Mouse (Mus musculus) layer of hippocampus, adult 11-12 months (tissue): Measurements from ENCODE around the gene Pla1a.

Source experiments
- DNase-seq: peaks from one replicate; pipeline ENCODE4 v3.0.0; 2022; ENCODE audit warnings: low spot score

The Pla1a gene

GRCm38 (mm10) chr16:38434295-38434795 is 1.4 kb upstream of the Pla1a start:
- no peak for DNase-seq

- DNase-seq, result no peak
These were observed 569 bp upstream of the Pla1a start for GRCm38 (mm10) chr16:38433514-38433913.

GRCm38 (mm10) chr16:38431446-38432185 is 1.3 kb downstream of the Pla1a start:
- no peak for DNase-seq

- DNase-seq, result no peak
These were observed 7.1 kb downstream of the Pla1a start for GRCm38 (mm10) chr16:38425799-38426198.

- no peak for DNase-seq
These were observed 7.6 kb downstream of the Pla1a start for GRCm38 (mm10) chr16:38425374-38425773.

- DNase-seq, result no peak
These were observed 18.0 kb downstream of the Pla1a start for GRCm38 (mm10) chr16:38414953-38415352.

GRCm38 (mm10) chr16:38408416-38408815 is 24.5 kb downstream of the Pla1a start:
- no peak for DNase-seq

- no peak for DNase-seq
These were observed 25.4 kb downstream of the Pla1a start for GRCm38 (mm10) chr16:38407584-38407983.

- DNase-seq, result no peak
These were observed 26.2 kb downstream of the Pla1a start for GRCm38 (mm10) chr16:38406708-38407107.

GRCm38 (mm10) chr16:38406293-38406692 is 26.7 kb downstream of the Pla1a start:
- no peak for DNase-seq

- no peak for DNase-seq
These were observed 29.3 kb downstream of the Pla1a start for GRCm38 (mm10) chr16:38403639-38404038.

- no peak for DNase-seq
These were observed 31.5 kb downstream of the Pla1a start for GRCm38 (mm10) chr16:38401468-38401867.

- no peak for DNase-seq
These were observed 32.5 kb downstream of the Pla1a start for GRCm38 (mm10) chr16:38400311-38400960.

GRCm38 (mm10) chr16:38399531-38400231 is 33.3 kb downstream of the Pla1a start:
- DNase-seq, result peak; percentile 47

GRCm38 (mm10) chr16:38399076-38399475 is 33.9 kb downstream of the Pla1a start:
- no peak for DNase-seq

- DNase-seq, result no peak
These were observed 34.7 kb downstream of the Pla1a start for GRCm38 (mm10) chr16:38398266-38398665.

GRCm38 (mm10) chr16:38396155-38396554 is 36.8 kb downstream of the Pla1a start:
- peak; percentile 25 for DNase-seq

GRCm38 (mm10) chr16:38395060-38395730 is 37.8 kb downstream of the Pla1a start:
- DNase-seq, result no peak

GRCm38 (mm10) chr16:38394191-38394618 is 38.7 kb downstream of the Pla1a start:
- DNase-seq, result no peak

- peak; percentile 51 for DNase-seq
These were observed 40.6 kb downstream of the Pla1a start for GRCm38 (mm10) chr16:38392126-38392894.

- DNase-seq, result no peak
These were observed 42.6 kb downstream of the Pla1a start for GRCm38 (mm10) chr16:38390322-38390721.
